Mouse (Mus musculus) small intestine, adult 2 months (tissue): ENCODE measurements around the gene Ankrd13b. TPM values are rescaled to one million over a fixed set of nuclear protein-coding genes. Genes with fewer than 3 reads are reported as not detected.

ENCODE experiments used
- H3K27ac ChIP-seq: fragments of 200-500 bp; 2 replicates; pipeline ENCODE4 v1.5.1; 2012; ENCODE audit warnings: low read depth, low read length, control low read depth, inconsistent platforms; ENCODE audit not compliant: insufficient read depth
- H3K27me3 ChIP-seq: fragments of 200-500 bp; 2 replicates; pipeline ENCODE4 v1.6.1; 2012; ENCODE audit warnings: mild to moderate bottlenecking, moderate library complexity, low read length, inconsistent platforms; ENCODE audit not compliant: control insufficient read depth, insufficient read depth
- H3K36me3 ChIP-seq: fragments of 200-500 bp; 2 replicates; pipeline ENCODE4 v1.6.1; 2012; ENCODE audit warnings: mild to moderate bottlenecking, low read length, control low read depth, inconsistent platforms; ENCODE audit not compliant: control insufficient read depth, insufficient read depth
- H3K4me1 ChIP-seq: fragments of 200-500 bp; 2 replicates; pipeline ENCODE4 v1.6.1; 2012; ENCODE audit warnings: low read length, inconsistent platforms, mixed read lengths; ENCODE audit not compliant: control insufficient read depth, insufficient read depth, insufficient read length
- H3K4me3 ChIP-seq: fragments of 200-500 bp; 2 replicates; pipeline ENCODE4 v1.5.1; 2012; ENCODE audit warnings: low read depth, mild to moderate bottlenecking, control low read depth, inconsistent platforms, low read length, moderate library complexity
- CTCF ChIP-seq: fragments of 200-500 bp; IDR thresholded peaks from 2 replicates; pipeline ENCODE4 v1.5.1; 2012; ENCODE audit warnings: low read depth, mild to moderate bottlenecking, control low read depth, inconsistent platforms, low read length, moderate library complexity, mixed read lengths; ENCODE audit not compliant: insufficient replicate concordance, insufficient read length; ENCODE audit errors: extremely low read depth
- POLR2A ChIP-seq: fragments of 200-500 bp; IDR thresholded peaks from 2 replicates; pipeline ENCODE4 v1.6.1; 2012; ENCODE audit warnings: low read depth, mild to moderate bottlenecking, control low read depth, inconsistent platforms, low read length, moderate library complexity
- WGBS: fragments of 180-500 bp; shearing (Covaris S2); methylation state at CpG from one replicate; pipeline ENCODE4 v1.1.7; 2018; 5-methylcytosine and 5-hydroxymethylcytosine counted together
- polyA plus RNA-seq: library from polyadenylated mRNA; depleted of rRNA; stranded (reverse); fragments of >200 nt; gene quantifications from 2 replicates; pipeline ENCODE4 v1.2.3, GENCODE M21; 2012

Gene Ankrd13b
- polyA plus RNA-seq, 1 experiment, result 12.0 TPM

- Histone ChIP-seq H3K36me3 (no peaks in the 10 kb centered on the region), H3K27ac (peak overlapping the region; percentile 45), H3K4me3 (peak overlapping the region; percentile 45), H3K27me3 (no peaks in the 10 kb centered on the region), H3K4me1 (peaks cover 22% of the 10 kb centered on the region)
- TF ChIP-seq CTCF (peak; percentile 99), POLR2A (peak; percentile 27; the same call in 1 of the 2 replicates)
- WGBS, result under 1% methylated on average over 13 of the region's 13 CpGs
Observed at GRCm38 (mm10) chr11:77491123-77491501, 1.6 kb upstream of the Ankrd13b start.

GRCm38 (mm10) chr11:77490451-77490850 is 973 bp upstream of the Ankrd13b start:
- H3K4me1 ChIP-seq, result peaks cover 19% of the 10 kb centered on the region
- 57% methylated on average over 6 of the region's 6 CpGs for WGBS
- H3K27ac ChIP-seq, result no peak overlapping the region
- H3K27me3 ChIP-seq, result no peaks in the 10 kb centered on the region
- no peak for TF ChIP-seq CTCF
- TF ChIP-seq POLR2A, result no peak
- H3K36me3 ChIP-seq, result no peaks in the 10 kb centered on the region
- H3K4me3 ChIP-seq, result no peak overlapping the region

GRCm38 (mm10) chr11:77488771-77489581 is 502 bp downstream of the Ankrd13b start:
- Histone ChIP-seq H3K4me3 (peak overlapping the region; percentile 63), H3K36me3 (no peaks in the 10 kb centered on the region), H3K27me3 (no peaks in the 10 kb centered on the region), H3K4me1 (peaks cover 13% of the 10 kb centered on the region), H3K27ac (no peak overlapping the region)
- WGBS, result 5% methylated on average over 55 of the region's 55 CpGs
- TF ChIP-seq POLR2A (no peak), CTCF (no peak)

- WGBS, result 62% methylated on average over 5 of the region's 5 CpGs
- TF ChIP-seq POLR2A, result no peak
- no peak for TF ChIP-seq CTCF
- H3K4me3 ChIP-seq, result no peak overlapping the region
Observed at GRCm38 (mm10) chr11:77486798-77487197, 2.7 kb downstream of the Ankrd13b start.

GRCm38 (mm10) chr11:77485229-77485628 is 4.2 kb downstream of the Ankrd13b start:
- no peak overlapping the region for H3K4me3 ChIP-seq
- WGBS, result 78% methylated on average over 6 of the region's 6 CpGs

More at GRCm38 (mm10) chr11:77486798-77487197, 2.7 kb downstream of the Ankrd13b start:
- Histone ChIP-seq H3K36me3 (no peaks in the 10 kb centered on the region), H3K27ac (no peak overlapping the region), H3K4me1 (peaks cover 11% of the 10 kb centered on the region), H3K27me3 (no peaks in the 10 kb centered on the region)

GRCm38 (mm10) chr11:77483510-77484255 is 5.8 kb downstream of the Ankrd13b start:
- Histone ChIP-seq H3K27ac (no peak overlapping the region), H3K4me1 (no peaks in the 10 kb centered on the region), H3K27me3 (no peaks in the 10 kb centered on the region), H3K36me3 (no peaks in the 10 kb centered on the region), H3K4me3 (no peak overlapping the region)
- 41% methylated on average over 11 of the region's 11 CpGs for WGBS
- TF ChIP-seq POLR2A, result no peak
- no peak for TF ChIP-seq CTCF

More at GRCm38 (mm10) chr11:77485229-77485628, 4.2 kb downstream of the Ankrd13b start:
- TF ChIP-seq CTCF (no peak), POLR2A (no peak)
- Histone ChIP-seq H3K4me1 (peaks cover 6% of the 10 kb centered on the region), H3K27ac (no peak overlapping the region), H3K36me3 (no peaks in the 10 kb centered on the region), H3K27me3 (no peaks in the 10 kb centered on the region)

GRCm38 (mm10) chr11:77483043-77483442 is 6.4 kb downstream of the Ankrd13b start:
- TF ChIP-seq POLR2A (no peak), CTCF (no peak)
- Histone ChIP-seq H3K27ac (no peak overlapping the region), H3K27me3 (no peaks in the 10 kb centered on the region), H3K36me3 (no peaks in the 10 kb centered on the region), H3K4me1 (no peaks in the 10 kb centered on the region), H3K4me3 (no peak overlapping the region)
- 53% methylated on average over 3 of the region's 3 CpGs for WGBS

- TF ChIP-seq CTCF (no peak), POLR2A (no peak)
- no peaks in the 10 kb centered on the region for H3K36me3 ChIP-seq
- peaks cover 13% of the 10 kb centered on the region for H3K4me1 ChIP-seq
- 34% methylated on average over 6 of the region's 6 CpGs for WGBS
- no peaks in the 10 kb centered on the region for H3K27me3 ChIP-seq
- peak overlapping the region; percentile 10; the same call in 1 of the 2 replicates for H3K4me3 ChIP-seq
- H3K27ac ChIP-seq, result no peak overlapping the region
Observed at GRCm38 (mm10) chr11:77476895-77477294, 12.6 kb downstream of the Ankrd13b start.
